Mouse (Mus musculus): ENCODE measurements around the gene Ccdc69. TPM values are rescaled to one million over a fixed set of nuclear protein-coding genes. Genes with fewer than 3 reads are reported as not detected.

Ccdc69 gene
- polyA plus RNA-seq, 1 experiment: 0.11 TPM

- no peak overlapping the region for H3ac ChIP-seq (ENCODE audit: control insufficient read depth, insufficient read length)
- no peaks in the 10 kb centered on the region for H3K79me2 ChIP-seq (ENCODE audit: control insufficient read depth, insufficient read depth)
- TF ChIP-seq MYOD1 (IDR thresholded peaks at IDR 0.05; ENCODE audit: control insufficient read depth in 1 of 3, insufficient read length in 2 of 3, low read depth in 2 of 3): peak in 1 of 3 experiments; percentile 36
- no peak for TF ChIP-seq REST (IDR thresholded peaks at IDR 0.05; ENCODE audit: insufficient read depth, insufficient read length)
- H3K27me3 ChIP-seq (ENCODE audit: control insufficient read depth, insufficient read depth, insufficient read length): no peaks in the 10 kb centered on the region
- no peaks in the 10 kb centered on the region for H3K36me3 ChIP-seq (ENCODE audit: control insufficient read depth, insufficient read depth)
- H3K4me3 ChIP-seq: no peak overlapping the region
- H3K4me2 ChIP-seq (ENCODE audit: low read depth): no peak overlapping the region
Measured at GRCm38 (mm10) chr11:55081206-55081605, 3.3 kb upstream of the Ccdc69 start.

- Histone ChIP-seq H3K36me3 (ENCODE audit: control insufficient read depth, insufficient read depth) (no peaks in the 10 kb centered on the region), H3K4me2 (ENCODE audit: low read depth) (no peak overlapping the region), H3K4me3 (no peak overlapping the region), H3K79me2 (ENCODE audit: control insufficient read depth, insufficient read depth) (no peaks in the 10 kb centered on the region), H3ac (ENCODE audit: control insufficient read depth, insufficient read length) (no peak overlapping the region), H3K27me3 (ENCODE audit: control insufficient read depth, insufficient read depth, insufficient read length) (no peaks in the 10 kb centered on the region)
- TF ChIP-seq CEBPB (IDR thresholded peaks at IDR 0.05; ENCODE audit: insufficient read depth, poor library complexity, severe bottlenecking): no peak
- TF ChIP-seq MYOG (IDR thresholded peaks at IDR 0.05; ENCODE audit: control insufficient read depth in 1 of 3, insufficient read depth in 1 of 3, insufficient read length in 2 of 3, low read depth in 2 of 3): no peak
- TF ChIP-seq MAX (IDR thresholded peaks at IDR 0.05; ENCODE audit: low read depth): no peak
- TF ChIP-seq E2F4 (IDR thresholded peaks at IDR 0.05; ENCODE audit: insufficient read depth): no peak
- no peak for TF ChIP-seq POLR2A (IDR thresholded peaks at IDR 0.05; ENCODE audit: insufficient read length, low read depth)
- TF ChIP-seq TCF3 (IDR thresholded peaks at IDR 0.05; ENCODE audit: insufficient read length, low read depth): no peak
- TF ChIP-seq SRF (IDR thresholded peaks at IDR 0.05; ENCODE audit: control insufficient read depth, insufficient read length, low read depth): no peak
- no peak for TF ChIP-seq REST (IDR thresholded peaks at IDR 0.05; ENCODE audit: insufficient read depth, insufficient read length)
- no peak for TF ChIP-seq POLR2AphosphoS2 (IDR thresholded peaks at IDR 0.05; ENCODE audit: insufficient read length, low read depth)
Measured at GRCm38 (mm10) chr11:55079180-55079579, 1.2 kb upstream of the Ccdc69 start.

- H3K27me3 ChIP-seq (ENCODE audit: control insufficient read depth, insufficient read depth, insufficient read length): no peaks in the 10 kb centered on the region
- H3K79me2 ChIP-seq (ENCODE audit: control insufficient read depth, insufficient read depth): no peaks in the 10 kb centered on the region
- no peak for TF ChIP-seq POLR2A (IDR thresholded peaks at IDR 0.05; ENCODE audit: insufficient read length, low read depth)
- no peak for TF ChIP-seq SRF (IDR thresholded peaks at IDR 0.05; ENCODE audit: control insufficient read depth, insufficient read length, low read depth)
- TF ChIP-seq MYOD1 (IDR thresholded peaks at IDR 0.05; ENCODE audit: control insufficient read depth in 1 of 3, insufficient read length in 2 of 3, low read depth in 2 of 3): no peak
- no peak for TF ChIP-seq MAX (IDR thresholded peaks at IDR 0.05; ENCODE audit: low read depth)
- no peak for TF ChIP-seq USF1 (IDR thresholded peaks at IDR 0.05; ENCODE audit: low read depth)
- TF ChIP-seq E2F4 (IDR thresholded peaks at IDR 0.05; ENCODE audit: insufficient read depth): no peak
- TF ChIP-seq CEBPB (IDR thresholded peaks at IDR 0.05; ENCODE audit: insufficient read depth, poor library complexity, severe bottlenecking): no peak
- TF ChIP-seq POLR2AphosphoS2 (IDR thresholded peaks at IDR 0.05; ENCODE audit: insufficient read length, low read depth): no peak
- TF ChIP-seq TCF3 (IDR thresholded peaks at IDR 0.05; ENCODE audit: insufficient read length, low read depth): no peak
- TF ChIP-seq TCF12 (IDR thresholded peaks at IDR 0.05; ENCODE audit: insufficient read depth, poor library complexity, severe bottlenecking): no peak
- TF ChIP-seq REST (IDR thresholded peaks at IDR 0.05; ENCODE audit: insufficient read depth, insufficient read length): no peak
- TF ChIP-seq MYOG (IDR thresholded peaks at IDR 0.05; ENCODE audit: control insufficient read depth in 1 of 3, insufficient read depth in 1 of 3, insufficient read length in 2 of 3, low read depth in 2 of 3): no peak
- no peaks in the 10 kb centered on the region for H3K36me3 ChIP-seq (ENCODE audit: control insufficient read depth, insufficient read depth)
- H3K4me3 ChIP-seq: no peak overlapping the region
- no peak overlapping the region for H3ac ChIP-seq (ENCODE audit: control insufficient read depth, insufficient read length)
- H3K4me2 ChIP-seq (ENCODE audit: low read depth): no peak overlapping the region
Measured at GRCm38 (mm10) chr11:55078502-55078901, 571 bp upstream of the Ccdc69 start.

- no peaks in the 10 kb centered on the region for H3K36me3 ChIP-seq (ENCODE audit: control insufficient read depth, insufficient read depth)
- no peaks in the 10 kb centered on the region for H3K27me3 ChIP-seq (ENCODE audit: control insufficient read depth, insufficient read depth, insufficient read length)
- no peaks in the 10 kb centered on the region for H3K79me2 ChIP-seq (ENCODE audit: control insufficient read depth, insufficient read depth)
- no peak overlapping the region for H3K4me2 ChIP-seq (ENCODE audit: low read depth)
- TF ChIP-seq POLR2A (IDR thresholded peaks at IDR 0.05; ENCODE audit: insufficient read length, low read depth) (no peak), TCF12 (IDR thresholded peaks at IDR 0.05; ENCODE audit: insufficient read depth, poor library complexity, severe bottlenecking) (no peak), USF1 (IDR thresholded peaks at IDR 0.05; ENCODE audit: low read depth) (no peak), MAX (IDR thresholded peaks at IDR 0.05; ENCODE audit: low read depth) (no peak), MYOD1 (IDR thresholded peaks at IDR 0.05; ENCODE audit: control insufficient read depth in 1 of 3, insufficient read length in 2 of 3, low read depth in 2 of 3) (no peak), SRF (IDR thresholded peaks at IDR 0.05; ENCODE audit: control insufficient read depth, insufficient read length, low read depth) (no peak), REST (IDR thresholded peaks at IDR 0.05; ENCODE audit: insufficient read depth, insufficient read length) (no peak), E2F4 (IDR thresholded peaks at IDR 0.05; ENCODE audit: insufficient read depth) (no peak), POLR2AphosphoS2 (IDR thresholded peaks at IDR 0.05; ENCODE audit: insufficient read length, low read depth) (no peak), TCF3 (IDR thresholded peaks at IDR 0.05; ENCODE audit: insufficient read length, low read depth) (no peak), CEBPB (IDR thresholded peaks at IDR 0.05; ENCODE audit: insufficient read depth, poor library complexity, severe bottlenecking) (no peak), MYOG (IDR thresholded peaks at IDR 0.05; ENCODE audit: control insufficient read depth in 1 of 3, insufficient read depth in 1 of 3, insufficient read length in 2 of 3, low read depth in 2 of 3) (no peak)
- no peak overlapping the region for H3K4me3 ChIP-seq
- H3ac ChIP-seq (ENCODE audit: control insufficient read depth, insufficient read length): no peak overlapping the region
Measured at GRCm38 (mm10) chr11:55076234-55076633, 1.7 kb downstream of the Ccdc69 start.

DNA sequence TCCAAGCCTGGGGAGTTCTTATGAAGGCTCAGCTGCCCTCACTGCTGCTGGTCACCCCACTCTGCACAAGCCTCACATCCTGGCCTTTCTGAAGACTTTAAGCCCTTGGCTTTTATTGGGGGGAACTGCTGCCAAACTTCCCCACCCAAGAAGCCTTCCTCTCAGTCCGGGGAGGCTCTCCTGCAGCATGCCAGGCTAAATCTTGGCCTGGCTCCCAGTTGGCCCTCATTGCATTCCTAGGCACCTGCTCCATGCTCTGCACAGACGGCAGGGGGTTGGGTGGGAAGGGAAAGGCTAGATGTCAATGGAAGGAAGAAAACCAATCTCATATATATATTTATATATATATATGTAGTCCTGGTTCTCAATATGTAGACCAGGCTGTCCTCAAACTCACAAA is 2.3 kb downstream of the Ccdc69 start:
- H3K36me3 ChIP-seq (ENCODE audit: control insufficient read depth, insufficient read depth): no peaks in the 10 kb centered on the region
- no peak overlapping the region for H3K4me3 ChIP-seq
- H3K79me2 ChIP-seq (ENCODE audit: control insufficient read depth, insufficient read depth): no peaks in the 10 kb centered on the region
- H3K27me3 ChIP-seq (ENCODE audit: control insufficient read depth, insufficient read depth, insufficient read length): no peaks in the 10 kb centered on the region
- H3ac ChIP-seq (ENCODE audit: control insufficient read depth, insufficient read length): no peak overlapping the region
- H3K4me2 ChIP-seq (ENCODE audit: low read depth): no peak overlapping the region
- TF ChIP-seq MYOD1 (IDR thresholded peaks at IDR 0.05; ENCODE audit: control insufficient read depth in 1 of 3, insufficient read length in 2 of 3, low read depth in 2 of 3): peak in 2 of 3 experiments; percentile 3 to 55
- TF ChIP-seq REST (IDR thresholded peaks at IDR 0.05; ENCODE audit: insufficient read depth, insufficient read length): no peak
- TF ChIP-seq POLR2AphosphoS2 (IDR thresholded peaks at IDR 0.05; ENCODE audit: insufficient read length, low read depth): no peak
- TF ChIP-seq TCF12 (IDR thresholded peaks at IDR 0.05; ENCODE audit: insufficient read depth, poor library complexity, severe bottlenecking): no peak
